Mouse (Mus musculus) hindbrain, embryonic 14.5 days (tissue): ENCODE data around the gene Olfr153. TPM values are rescaled to one million over a fixed set of nuclear protein-coding genes. Genes with fewer than 3 reads are reported as not detected.
"Not testable (repeated sequence)": the region's sequence is repeated elsewhere in the genome, so short reads cannot be mapped to it uniquely, and the experiment has no call there.

Experiments
- ATAC-seq: fragments of 200-750 bp; cut with Nextera tagmentation; 2 replicates; pipeline ENCODE4 v1.8.0; 2017; ENCODE audit warnings: moderate number of reproducible peaks, mild to moderate bottlenecking, moderate TSS enrichment, moderate library complexity; ENCODE audit not compliant: low FRiP score
- DNase-seq: peaks from one replicate; pipeline ENCODE4 v3.0.0-alpha.2; 2015; ENCODE audit warnings: low spot score
- H3K27ac ChIP-seq: fragments of 300-500 bp; sonication (generic); 2 replicates; pipeline ENCODE4 v1.5.1; 2014; ENCODE audit warnings: mild to moderate bottlenecking, moderate library complexity
- H3K27me3 ChIP-seq: fragments of 300-500 bp; sonication (generic); 2 replicates; pipeline ENCODE4 v1.6.1; 2014; ENCODE audit warnings: mild to moderate bottlenecking, low read length, mixed read lengths; ENCODE audit not compliant: control insufficient read depth, insufficient read depth
- H3K36me3 ChIP-seq: fragments of 300-500 bp; sonication (generic); replicated peaks from 2 replicates; pipeline ENCODE4 v1.6.1; 2014; ENCODE audit not compliant: control insufficient read depth, insufficient read depth
- H3K4me1 ChIP-seq: fragments of 300-500 bp; sonication (generic); replicated peaks from 2 replicates; pipeline ENCODE4 v1.6.1; 2014; ENCODE audit warnings: antibody characterized with exemption, low read length, mixed read lengths; ENCODE audit not compliant: control insufficient read depth, insufficient read depth
- H3K4me2 ChIP-seq: fragments of 300-500 bp; sonication (generic); replicated peaks from 2 replicates; pipeline ENCODE4 v1.6.1; 2014; ENCODE audit warnings: mild to moderate bottlenecking, moderate library complexity
- H3K4me3 ChIP-seq: fragments of 300-500 bp; sonication (generic); replicated peaks from 2 replicates; pipeline ENCODE4 v1.5.1; 2014; ENCODE audit warnings: mild to moderate bottlenecking, low read length
- H3K9ac ChIP-seq: fragments of 300-500 bp; sonication (generic); 2 replicates; pipeline ENCODE4 v1.6.1; 2014
- H3K9me3 ChIP-seq: fragments of 300-500 bp; sonication (generic); 2 replicates; pipeline ENCODE4 v1.6.1; 2016; ENCODE audit warnings: low read length; ENCODE audit not compliant: control insufficient read depth
- WGBS: fragments of 180-500 bp; shearing (Covaris S2); extraction: QIAGEN DNeasy Blood & Tissue Kit; methylation state at CpG from one replicate; pipeline ENCODE4 v1.1.7; 2014; 5-methylcytosine and 5-hydroxymethylcytosine counted together
- polyA plus RNA-seq: library from polyadenylated mRNA; unstranded; fragments of >200 nt; fragmentation: Nextera tagmentation; extraction: Ambion mirVana; gene quantifications from 2 replicates; pipeline ENCODE4 v1.2.1, GENCODE M21; 2014

Gene Olfr153
- polyA plus RNA-seq, result not detected in 2 replicates

GRCm38 (mm10) chr2:87531496-87531895 lies at the start of gene Olfr153:
Olfr153 (plus strand) TSS chr2:87531796.
- Histone ChIP-seq H3K36me3 (no peaks in the 10 kb centered on the region), H3K4me1 (no peaks in the 10 kb centered on the region), H3K27ac (no peak within 1 kb of the TSS), H3K4me3 (no peak within 1 kb of the TSS), H3K27me3 (no peaks in the 10 kb centered on the region), H3K9ac (no peak within 1 kb of the TSS), H3K9me3 (no peaks in the 10 kb centered on the region), H3K4me2 (no peak within 1 kb of the TSS)
- ATAC-seq (no peak), DNase-seq (no peak)

- Histone ChIP-seq H3K27me3 (no peaks in the 10 kb centered on the region), H3K27ac (no peak overlapping the region), H3K9ac (no peak overlapping the region), H3K4me2 (no peak overlapping the region), H3K9me3 (no peaks in the 10 kb centered on the region), H3K4me1 (no peaks in the 10 kb centered on the region), H3K36me3 (no peaks in the 10 kb centered on the region), H3K4me3 (no peak overlapping the region)
- ATAC-seq (no peak), DNase-seq (no peak)
- 81% methylated on average over 2 of the region's 2 CpGs for WGBS
Measured at GRCm38 (mm10) chr2:87482276-87482675, 49.3 kb upstream of the Olfr153 start.

GRCm38 (mm10) chr2:87496993-87497392 lies 34.6 kb upstream of the Olfr153 start, which contains the start of gene Pramel7:
Pramel7 (minus strand) TSS chr2:87497093.
- H3K27ac ChIP-seq, DNase-seq, ATAC-seq, H3K9ac ChIP-seq, H3K4me1 ChIP-seq, H3K9me3 ChIP-seq, H3K36me3 ChIP-seq, H3K27me3 ChIP-seq, H3K4me2 ChIP-seq, H3K4me3 ChIP-seq: not testable (repeated sequence)
- 88% methylated on average over 4 of the region's 5 CpGs for WGBS

GRCm38 (mm10) chr2:87506265-87506664 lies 25.3 kb upstream of the Olfr153 start, which contains the start of gene Pramel6:
Pramel6 (plus strand) TSS chr2:87506565.
- no peak for ATAC-seq
- H3K27ac ChIP-seq, result no peak within 1 kb of the TSS

GRCm38 (mm10) chr2:87515046-87515445 lies 16.6 kb upstream of the Olfr153 start:
- no peak for ATAC-seq
- DNase-seq, result no peak
- H3K4me3 ChIP-seq, result no peak overlapping the region
- no peaks in the 10 kb centered on the region for H3K4me1 ChIP-seq
- no peaks in the 10 kb centered on the region for H3K36me3 ChIP-seq
- H3K9me3 ChIP-seq, result no peaks in the 10 kb centered on the region
- no peak overlapping the region for H3K9ac ChIP-seq
- no peaks in the 10 kb centered on the region for H3K27me3 ChIP-seq
- no peak overlapping the region for H3K27ac ChIP-seq
- WGBS, result 90% methylated on average over 2 of the region's 2 CpGs
- H3K4me2 ChIP-seq, result no peak overlapping the region

More at GRCm38 (mm10) chr2:87506265-87506664, 25.3 kb upstream of the Olfr153 start, which contains the start of gene Pramel6:
- Histone ChIP-seq H3K27me3 (no peaks in the 10 kb centered on the region), H3K9ac (no peak within 1 kb of the TSS), H3K36me3 (no peaks in the 10 kb centered on the region), H3K4me1 (no peaks in the 10 kb centered on the region), H3K4me2 (no peak within 1 kb of the TSS), H3K9me3 (no peaks in the 10 kb centered on the region), H3K4me3 (no peak within 1 kb of the TSS)
- DNase-seq, result no peak
- WGBS, result 87% methylated on average over 6 of the region's 6 CpGs

- DNase-seq, result no peak
- no peaks in the 10 kb centered on the region for H3K27me3 ChIP-seq
- H3K9me3 ChIP-seq, result no peaks in the 10 kb centered on the region
- 88% methylated on average over 6 of the region's 8 CpGs for WGBS
- no peak overlapping the region for H3K4me2 ChIP-seq
- no peak overlapping the region for H3K9ac ChIP-seq
- no peaks in the 10 kb centered on the region for H3K36me3 ChIP-seq
- ATAC-seq, result no peak
- no peak overlapping the region for H3K4me3 ChIP-seq
- no peak overlapping the region for H3K27ac ChIP-seq
- H3K4me1 ChIP-seq, result no peaks in the 10 kb centered on the region
Measured at GRCm38 (mm10) chr2:87515457-87516060, 16.0 kb upstream of the Olfr153 start.

- no peaks in the 10 kb centered on the region for H3K27me3 ChIP-seq
- H3K4me2 ChIP-seq, result no peak overlapping the region
- WGBS, result 92% methylated on average over 3 of the region's 3 CpGs
- no peaks in the 10 kb centered on the region for H3K36me3 ChIP-seq
- no peak overlapping the region for H3K9ac ChIP-seq
- H3K9me3 ChIP-seq, result no peaks in the 10 kb centered on the region
- no peak overlapping the region for H3K4me3 ChIP-seq
- ATAC-seq (no peak), DNase-seq (no peak)
- no peaks in the 10 kb centered on the region for H3K4me1 ChIP-seq
- H3K27ac ChIP-seq, result no peak overlapping the region
Measured at GRCm38 (mm10) chr2:87516581-87516980, 15.0 kb upstream of the Olfr153 start.

GRCm38 (mm10) chr2:87520651-87521050 lies 10.9 kb upstream of the Olfr153 start:
- no peak overlapping the region for H3K27ac ChIP-seq
- H3K9ac ChIP-seq, result no peak overlapping the region
- H3K4me3 ChIP-seq, result no peak overlapping the region
- H3K4me2 ChIP-seq, result no peak overlapping the region
- no peaks in the 10 kb centered on the region for H3K4me1 ChIP-seq
- no peak for ATAC-seq
- 91% methylated on average over 4 of the region's 4 CpGs for WGBS
- H3K27me3 ChIP-seq, result no peaks in the 10 kb centered on the region
- no peaks in the 10 kb centered on the region for H3K9me3 ChIP-seq
- H3K36me3 ChIP-seq, result no peaks in the 10 kb centered on the region
- DNase-seq, result no peak

- DNase-seq (peak; percentile 37), ATAC-seq (peak; percentile 53; the same call in 1 of the 2 replicates)
- Histone ChIP-seq H3K4me3 (peak overlapping the region; percentile 22), H3K4me2 (peak overlapping the region; percentile 46), H3K9ac (peak overlapping the region; percentile 31; the same call in 1 of the 2 replicates)
- 28% methylated on average over 38 of the region's 39 CpGs for WGBS
- H3K36me3 ChIP-seq, H3K27ac ChIP-seq, H3K4me1 ChIP-seq, H3K9me3 ChIP-seq, H3K27me3 ChIP-seq: not testable (repeated sequence)
Measured at GRCm38 (mm10) chr2:87525899-87526616, 5.5 kb upstream of the Olfr153 start.
